Mouse (Mus musculus) urinary bladder, postnatal 14 days (tissue): ENCODE measurements around the gene Tmem136.
"Not testable (repeated sequence)": the region's sequence is repeated elsewhere in the genome, so short reads cannot be mapped to it uniquely, and the experiment has no call there.

Experiments used
- DNase-seq: peaks from one replicate; pipeline ENCODE4 v3.0.0; 2021; ENCODE audit warnings: low spot score

Gene Tmem136

GRCm38 (mm10) chr9:43116134-43116996 lies at the start of gene Tmem136:
Gene Tmem136, minus strand, starts transcription at chr9:43116570.
- DNase-seq = peak; percentile 44

- DNase-seq = no peak
Measured at GRCm38 (mm10) chr9:43155960-43156359, 39.6 kb upstream of the Tmem136 start.

GRCm38 (mm10) chr9:43151779-43152178 lies 35.4 kb upstream of the Tmem136 start:
- DNase-seq = no peak

- DNase-seq = no peak
Measured at GRCm38 (mm10) chr9:43150957-43151356, 34.6 kb upstream of the Tmem136 start.

GRCm38 (mm10) chr9:43150075-43150474 lies 33.7 kb upstream of the Tmem136 start:
- DNase-seq = peak; percentile 78

GRCm38 (mm10) chr9:43149498-43149897 lies 33.1 kb upstream of the Tmem136 start:
- DNase-seq = no peak

- DNase-seq = no peak
Measured at GRCm38 (mm10) chr9:43145196-43145595, 28.8 kb upstream of the Tmem136 start.

GRCm38 (mm10) chr9:43144206-43144810 lies 27.9 kb upstream of the Tmem136 start:
- no peak for DNase-seq

- peak; percentile 79 for DNase-seq
Measured at GRCm38 (mm10) chr9:43141839-43142238, 25.5 kb upstream of the Tmem136 start.

GRCm38 (mm10) chr9:43133525-43133924 lies 17.2 kb upstream of the Tmem136 start:
- no peak for DNase-seq

- no peak for DNase-seq
Measured at GRCm38 (mm10) chr9:43132380-43132779, 16.0 kb upstream of the Tmem136 start.

GRCm38 (mm10) chr9:43131940-43132339 lies 15.6 kb upstream of the Tmem136 start:
- DNase-seq = peak; percentile 73

- no peak for DNase-seq
Measured at GRCm38 (mm10) chr9:43130684-43131083, 14.3 kb upstream of the Tmem136 start.

- peak; percentile 65 for DNase-seq
Measured at GRCm38 (mm10) chr9:43127101-43127787, 10.9 kb upstream of the Tmem136 start.

- DNase-seq = no peak
Measured at GRCm38 (mm10) chr9:43122379-43122778, 6.0 kb upstream of the Tmem136 start.

- DNase-seq = not testable (repeated sequence)
Measured at GRCm38 (mm10) chr9:43121948-43122347, 5.6 kb upstream of the Tmem136 start.

GRCm38 (mm10) chr9:43116997-43117336 lies 597 bp upstream of the Tmem136 start:
- no peak for DNase-seq

- DNase-seq = no peak
Measured at GRCm38 (mm10) chr9:43115431-43116133, 788 bp downstream of the Tmem136 start.

- DNase-seq = no peak
Measured at GRCm38 (mm10) chr9:43114833-43115232, 1.5 kb downstream of the Tmem136 start.

- DNase-seq = no peak
Measured at GRCm38 (mm10) chr9:43110286-43110980, 5.9 kb downstream of the Tmem136 start.

GRCm38 (mm10) chr9:43109125-43109524 lies 7.2 kb downstream of the Tmem136 start:
- DNase-seq = no peak

GRCm38 (mm10) chr9:43108721-43109120 lies 7.6 kb downstream of the Tmem136 start:
- no peak for DNase-seq
